Mouse (Mus musculus) heart, embryonic 14.5 days (tissue): ENCODE measurements around the gene Zfp408. TPM values are rescaled to one million over a fixed set of nuclear protein-coding genes. Genes with fewer than 3 reads are reported as not detected.

Source experiments
- ATAC-seq: fragments of 200-750 bp; cut with Nextera tagmentation; 2 replicates; pipeline ENCODE4 v1.8.0; 2017; ENCODE audit warnings: low read depth, moderate TSS enrichment; ENCODE audit not compliant: insufficient number of reproducible peaks, insufficient read depth, low FRiP score
- H3K27ac ChIP-seq, 2 experiments: fragments of 200-500 bp in 1 of 2; fragments of 300-500 bp in 1 of 2; sonication (generic) in 1 of 2; replicated peaks in 1 of 2; 2 replicates each; pipeline ENCODE4 v1.5.1; 2012 to 2014; ENCODE audit warnings: low read depth in 2 of 2, low read length in 2 of 2, control low read depth in 1 of 2, mild to moderate bottlenecking in 1 of 2, mixed read lengths in 1 of 2; ENCODE audit not compliant: control insufficient read depth in 1 of 2, insufficient read depth in 1 of 2
- H3K27me3 ChIP-seq: fragments of 300-500 bp; sonication (generic); 2 replicates; pipeline ENCODE4 v1.6.1; 2014; ENCODE audit warnings: mild to moderate bottlenecking, low read length, control low read depth; ENCODE audit not compliant: control insufficient read depth, insufficient read depth
- H3K36me3 ChIP-seq: fragments of 300-500 bp; sonication (generic); 2 replicates; pipeline ENCODE4 v1.6.1; 2014; ENCODE audit warnings: mild to moderate bottlenecking, control low read depth, low read length, mixed read lengths; ENCODE audit not compliant: control insufficient read depth, insufficient read depth
- H3K4me1 ChIP-seq, 2 experiments: fragments of 200-500 bp in 1 of 2; fragments of 300-500 bp in 1 of 2; sonication (generic) in 1 of 2; 2 replicates each; pipeline ENCODE4 v1.6.1; 2012 to 2014; ENCODE audit warnings: low read length in 2 of 2, control low read depth in 1 of 2, mixed read lengths in 1 of 2; ENCODE audit not compliant: control insufficient read depth in 2 of 2, insufficient read depth in 2 of 2
- H3K4me2 ChIP-seq: fragments of 300-500 bp; sonication (generic); 2 replicates; pipeline ENCODE4 v1.6.1; 2014; ENCODE audit warnings: mild to moderate bottlenecking, low read length
- H3K4me3 ChIP-seq, 2 experiments: fragments of 200-500 bp in 1 of 2; fragments of 300-500 bp in 1 of 2; sonication (generic) in 1 of 2; 2 replicates each; pipeline ENCODE4 v1.5.1; 2012 to 2014; ENCODE audit warnings: low read length in 2 of 2, mild to moderate bottlenecking in 2 of 2, control low read depth in 1 of 2, low read depth in 1 of 2, moderate library complexity in 1 of 2; ENCODE audit not compliant: control insufficient read depth in 1 of 2, insufficient read depth in 1 of 2
- H3K9ac ChIP-seq: fragments of 300-500 bp; sonication (generic); 2 replicates; pipeline ENCODE4 v1.6.1; 2014; ENCODE audit warnings: mild to moderate bottlenecking, low read length
- H3K9me3 ChIP-seq: fragments of 300-500 bp; sonication (generic); 2 replicates; pipeline ENCODE4 v1.6.1; 2016; ENCODE audit warnings: low read length, control low read depth; ENCODE audit not compliant: control insufficient read depth
- WGBS: fragments of 180-500 bp; shearing (Covaris S2); extraction: QIAGEN DNeasy Blood & Tissue Kit; methylation state at CpG from one replicate; pipeline ENCODE4 v1.1.7; 2014; 5-methylcytosine and 5-hydroxymethylcytosine counted together
- polyA plus RNA-seq: library from polyadenylated mRNA; unstranded; fragments of >200 nt; fragmentation: Nextera tagmentation; extraction: Ambion mirVana; gene quantifications from 2 replicates; pipeline ENCODE4 v1.2.1, GENCODE M21; 2014

The Zfp408 gene
- polyA plus RNA-seq, 1 experiment from 2014 or later, result 4.8 TPM

DNA sequence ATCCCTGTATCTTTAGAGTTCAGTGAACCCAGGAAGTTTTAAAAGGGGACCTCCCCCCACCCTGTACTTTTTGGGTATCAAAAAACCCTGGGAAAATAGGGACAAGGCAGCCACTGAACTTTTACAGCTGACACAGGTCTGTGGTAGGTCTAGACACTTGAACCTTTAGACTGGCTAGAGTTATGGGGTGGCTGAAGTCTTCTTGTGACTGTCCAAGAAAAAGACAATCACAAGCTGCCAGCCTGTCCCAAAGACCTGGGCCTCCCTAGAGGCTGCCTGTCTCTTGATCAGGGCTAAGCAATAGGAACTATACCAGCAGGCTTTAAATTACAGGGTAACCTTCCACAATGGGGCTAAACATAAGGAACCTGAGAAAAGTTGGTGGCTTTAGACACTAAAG is 27.4 kb upstream of the Zfp408 start:
- H3K9ac ChIP-seq, result no peak overlapping the region

DNA sequence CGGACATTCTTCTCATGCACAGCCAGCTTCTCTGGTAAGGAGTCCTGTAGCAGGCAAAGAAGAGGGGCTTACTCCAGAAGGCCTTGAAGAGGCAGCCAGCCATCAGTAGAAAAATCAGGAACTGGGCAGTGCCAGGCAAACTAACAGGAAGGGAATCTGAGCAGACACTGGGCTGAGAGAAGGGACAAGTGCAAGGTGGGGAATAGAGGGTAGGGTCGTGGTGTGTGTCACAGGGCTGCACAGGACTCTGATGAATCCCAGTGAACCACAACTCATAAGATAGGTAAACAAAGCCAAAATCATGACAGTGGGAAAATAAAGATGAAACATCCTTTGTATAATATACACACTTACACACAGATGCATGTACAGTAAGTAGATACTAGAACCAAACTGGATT is 26.8 kb upstream of the Zfp408 start:
- Histone ChIP-seq H3K9ac (no peak overlapping the region), H3K36me3 (peaks cover 98% of the 10 kb centered on the region), H3K9me3 (no peaks in the 10 kb centered on the region), H3K4me2 (no peak overlapping the region), H3K4me1 (no peaks in the 10 kb centered on the region), H3K4me3 (no peak overlapping the region), H3K27ac (no peak overlapping the region), H3K27me3 (no peaks in the 10 kb centered on the region)
- ATAC-seq, result no peak
- 71% methylated on average over 2 of the region's 2 CpGs for WGBS

More for the DNA sequence above, 27.4 kb upstream of the Zfp408 start:
- Histone ChIP-seq H3K36me3 (peaks cover 98% of the 10 kb centered on the region), H3K9me3 (no peaks in the 10 kb centered on the region), H3K27me3 (no peaks in the 10 kb centered on the region), H3K4me3 (no peak overlapping the region), H3K4me1 (no peaks in the 10 kb centered on the region), H3K4me2 (no peak overlapping the region), H3K27ac (no peak overlapping the region)
- no peak for ATAC-seq

DNA sequence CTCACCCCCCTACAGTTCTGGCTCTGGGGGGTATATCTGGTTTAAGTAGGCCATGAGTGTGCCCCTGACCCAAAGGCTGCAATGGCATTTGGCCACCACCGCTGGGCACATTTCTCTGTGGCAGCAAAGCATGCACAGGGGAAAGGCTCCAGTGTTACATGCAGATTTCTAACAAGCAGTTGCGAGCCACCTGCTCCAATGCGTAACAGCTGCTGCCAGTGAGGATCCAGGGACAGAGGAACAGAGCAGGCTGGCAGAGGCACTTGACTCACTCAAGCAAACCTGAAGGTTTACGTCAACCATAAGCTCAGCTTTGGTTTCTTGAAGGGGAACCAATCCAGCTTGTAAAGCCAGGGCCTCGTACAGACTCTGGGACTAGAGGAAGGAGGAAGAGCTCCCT is 25.3 kb upstream of the Zfp408 start:
- Histone ChIP-seq H3K36me3 (peaks cover 97% of the 10 kb centered on the region), H3K4me2 (no peak overlapping the region), H3K27me3 (no peaks in the 10 kb centered on the region), H3K9me3 (no peaks in the 10 kb centered on the region), H3K9ac (no peak overlapping the region), H3K27ac (no peak overlapping the region), H3K4me1 (no peaks in the 10 kb centered on the region), H3K4me3 (no peak overlapping the region)
- WGBS, result 91% methylated on average over 5 of the region's 5 CpGs
- no peak for ATAC-seq

DNA sequence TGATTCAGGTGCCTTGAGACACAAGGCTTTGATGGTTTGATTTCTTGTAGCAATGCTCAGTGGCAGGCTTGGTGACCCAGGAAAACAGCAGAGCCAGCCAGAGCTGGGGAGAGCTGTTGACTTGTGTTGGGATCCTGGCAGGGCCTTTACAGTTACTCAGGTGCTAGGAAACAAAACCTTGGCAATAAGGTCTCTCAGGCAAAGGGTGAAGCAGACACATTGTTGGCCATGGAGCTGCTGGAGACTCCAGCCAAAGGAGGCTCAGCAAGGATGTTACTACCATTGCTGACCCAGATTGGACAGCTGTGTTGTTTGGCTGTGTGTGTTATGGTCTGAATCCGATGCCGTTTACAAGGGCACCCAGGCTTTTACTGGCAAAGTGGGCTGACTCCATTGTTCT is 24.0 kb upstream of the Zfp408 start:
- ATAC-seq, result no peak
- peaks cover 98% of the 10 kb centered on the region for H3K36me3 ChIP-seq
- no peak overlapping the region for H3K4me2 ChIP-seq
- H3K27me3 ChIP-seq, result no peaks in the 10 kb centered on the region
- H3K9me3 ChIP-seq, result no peaks in the 10 kb centered on the region
- H3K9ac ChIP-seq, result no peak overlapping the region
- H3K4me1 ChIP-seq, result no peaks in the 10 kb centered on the region
- H3K27ac ChIP-seq, result no peak overlapping the region
- 94% methylated on average over 2 of the region's 2 CpGs for WGBS
- no peak overlapping the region for H3K4me3 ChIP-seq

DNA sequence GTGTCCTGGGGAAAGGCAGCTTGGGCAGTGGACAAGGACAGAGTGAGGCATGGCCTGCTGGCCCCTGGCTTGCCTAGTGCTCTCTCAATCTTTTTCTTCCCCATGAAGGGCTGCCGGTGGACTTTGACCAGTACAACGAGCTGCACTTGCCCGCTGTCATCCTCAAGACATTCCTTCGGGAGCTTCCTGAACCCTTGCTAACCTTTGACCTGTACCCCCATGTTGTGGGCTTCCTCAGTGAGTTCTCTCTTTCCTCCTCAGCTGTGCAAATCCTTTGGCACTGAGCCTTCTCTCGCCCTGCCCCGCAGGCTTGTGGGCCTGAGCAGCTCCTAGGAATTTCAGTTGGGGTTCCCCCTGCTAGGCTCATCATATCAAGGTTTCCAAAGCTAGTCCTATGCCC is 20.4 kb upstream of the Zfp408 start:
- no peak overlapping the region for H3K27ac ChIP-seq
- H3K4me1 ChIP-seq, result peaks cover 4 to 5% of the 10 kb centered on the region in 2 experiments; a peak in 3 of 4 replicates
- H3K9me3 ChIP-seq, result no peaks in the 10 kb centered on the region
- no peak overlapping the region for H3K4me2 ChIP-seq
- H3K36me3 ChIP-seq, result peaks cover 93% of the 10 kb centered on the region
- 91% methylated on average over 6 of the region's 6 CpGs for WGBS
- ATAC-seq, result no peak
- no peak overlapping the region for H3K9ac ChIP-seq
- H3K4me3 ChIP-seq, result no peak overlapping the region
- H3K27me3 ChIP-seq, result no peaks in the 10 kb centered on the region

DNA sequence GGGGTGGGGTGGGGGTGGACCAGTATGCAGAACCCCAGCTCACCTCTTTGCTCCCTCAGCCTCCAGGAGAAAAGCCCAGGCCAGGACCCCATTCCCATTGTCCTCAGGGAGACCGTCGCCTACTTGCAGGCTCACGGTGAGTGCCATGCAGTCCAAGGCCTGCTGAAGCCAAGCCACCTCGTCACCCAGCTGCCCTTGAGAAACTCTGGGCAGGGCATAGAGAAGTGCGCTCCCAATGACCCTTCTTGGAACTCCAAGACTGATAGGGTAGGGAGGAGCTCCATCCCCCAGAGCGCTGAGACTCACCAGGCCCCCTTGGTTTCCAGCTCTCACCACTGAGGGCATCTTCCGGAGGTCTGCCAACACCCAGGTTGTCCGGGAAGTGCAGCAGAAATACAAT is 19.7 kb upstream of the Zfp408 start:
- H3K9ac ChIP-seq, result no peak overlapping the region
- H3K27me3 ChIP-seq, result no peaks in the 10 kb centered on the region
- H3K36me3 ChIP-seq, result peaks cover 92% of the 10 kb centered on the region
- H3K27ac ChIP-seq, result no peak overlapping the region
- no peak overlapping the region for H3K4me2 ChIP-seq
- H3K4me1 ChIP-seq, result peaks cover 4 to 5% of the 10 kb centered on the region in 2 experiments; a peak in 3 of 4 replicates
- H3K4me3 ChIP-seq, result no peak overlapping the region
- WGBS, result 86% methylated on average over 8 of the region's 8 CpGs
- no peaks in the 10 kb centered on the region for H3K9me3 ChIP-seq
- ATAC-seq, result no peak

DNA sequence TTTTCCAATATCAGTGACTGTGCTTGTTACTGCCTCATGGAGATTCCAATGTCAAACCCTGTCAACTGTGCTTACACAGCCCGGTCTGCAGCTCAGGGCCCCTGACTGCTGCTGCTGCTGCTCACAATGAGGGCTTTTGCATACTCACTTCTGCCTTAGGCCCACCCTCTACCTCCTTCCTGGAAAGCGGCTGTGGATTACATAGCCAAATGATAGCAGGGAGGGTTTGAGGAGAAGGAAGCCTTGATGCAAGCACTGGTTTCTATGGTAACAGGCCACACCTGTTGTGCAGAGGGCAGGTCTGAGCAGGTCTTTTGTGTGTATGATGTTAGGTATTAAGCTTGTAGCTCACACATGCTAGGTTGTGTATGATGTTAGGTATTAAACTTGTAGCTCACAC is 18.2 kb upstream of the Zfp408 start:
- H3K4me1 ChIP-seq, result peaks cover 4 to 5% of the 10 kb centered on the region in 2 experiments; a peak in 3 of 4 replicates
- no peaks in the 10 kb centered on the region for H3K27me3 ChIP-seq
- no peak overlapping the region for H3K27ac ChIP-seq
- H3K9ac ChIP-seq, result no peak overlapping the region
- H3K9me3 ChIP-seq, result no peaks in the 10 kb centered on the region
- no peak overlapping the region for H3K4me3 ChIP-seq
- H3K4me2 ChIP-seq, result no peak overlapping the region
- ATAC-seq, result no peak
- peaks cover 94% of the 10 kb centered on the region for H3K36me3 ChIP-seq
- WGBS, result 54% methylated on average over 2 of the region's 2 CpGs

DNA sequence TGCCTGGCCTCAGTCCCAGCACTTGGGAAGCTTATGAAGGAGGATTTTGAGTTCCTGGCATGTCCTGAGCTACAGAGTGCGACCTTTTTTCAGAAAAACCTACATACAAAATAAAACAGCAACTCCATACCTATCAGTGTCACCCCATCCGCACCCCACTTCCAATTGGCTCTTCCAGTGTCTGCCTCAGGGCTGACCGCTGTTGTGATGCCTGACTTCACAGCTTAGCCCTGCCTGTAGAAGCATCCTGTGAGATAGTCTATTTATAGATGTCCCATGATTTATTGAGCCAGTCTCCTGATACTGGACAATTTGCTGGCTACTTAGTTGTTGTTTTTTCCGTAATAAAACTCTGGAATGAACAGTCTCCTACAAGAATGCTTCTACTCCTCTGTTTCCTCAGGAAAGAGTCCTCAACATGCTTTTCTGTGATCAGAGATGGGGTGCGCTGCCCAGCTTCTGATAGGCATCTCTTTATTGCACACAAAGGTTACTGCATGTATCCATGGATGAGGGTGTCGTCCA is 16.9 kb upstream of the Zfp408 start:
- Histone ChIP-seq H3K36me3 (peaks cover 94% of the 10 kb centered on the region), H3K4me2 (no peak overlapping the region), H3K9ac (no peak overlapping the region), H3K27ac (no peak overlapping the region), H3K27me3 (no peaks in the 10 kb centered on the region), H3K4me3 (no peak overlapping the region), H3K4me1 (peaks cover 4 to 5% of the 10 kb centered on the region in 2 experiments; a peak in 3 of 4 replicates), H3K9me3 (no peaks in the 10 kb centered on the region)
- ATAC-seq, result no peak
- WGBS, result 79% methylated on average over 6 of the region's 6 CpGs
